Mouse (Mus musculus) left cerebral cortex, adult 6 months (tissue): ENCODE results near the gene Cyp4a30b. TPM values are rescaled to one million over a fixed set of nuclear protein-coding genes. Genes with fewer than 3 reads are reported as not detected.

ENCODE experiments used
- long read RNA-seq, 2 experiments: library from polyadenylated mRNA; unstranded; transcript quantifications; one replicate each; pipeline ENCODE4 v2.0.0; 2019 to 2020
- polyA plus RNA-seq: library from polyadenylated mRNA; unstranded; fragments of <200 nt; fragmentation: Nextera tagmentation; gene quantifications from 2 replicates; pipeline ENCODE4 v1.2.3, GENCODE M21; 2021

Cyp4a30b gene
- not detected in 2 replicates for polyA plus RNA-seq
- long read RNA-seq, experiment 1: 0 reads
- long read RNA-seq, experiment 2: 0 reads

GRCm38 (mm10) chr4:115452304-115452703 lies at the start of gene Cyp4a30b:
Gene Cyp4a30b, plus strand, starts transcription at chr4:115452604.

GRCm38 (mm10) chr4:115411324-115411723 lies 41.1 kb upstream of the Cyp4a30b start, which contains the start of gene Cyp4a12b:
Gene Cyp4a12b, plus strand, starts transcription at chr4:115411624.

GRCm38 (mm10) chr4:115496001-115496400 lies 43.6 kb downstream of the Cyp4a30b start, which contains the start of gene Cyp4a14:
Gene Cyp4a14, minus strand, starts transcription at chr4:115496142.

GRCm38 (mm10) chr4:115518000-115518399 lies 65.6 kb downstream of the Cyp4a30b start, which contains the start of gene Cyp4a10:
Gene Cyp4a10, plus strand, starts transcription at chr4:115518264.

Other genes with a start within 250 kb of the Cyp4a30b start
- not detected in 2 replicates for gene Cyp4a29, start 210.5 kb upstream of the Cyp4a30b start, polyA plus RNA-seq
- gene Cyp4a12a, start 153.6 kb upstream of the Cyp4a30b start, polyA plus RNA-seq: not detected in 2 replicates
- gene Cyp4a12b, start 41.0 kb upstream of the Cyp4a30b start, polyA plus RNA-seq: 0.16 and 0.29 TPM in 2 replicates
- gene Cyp4a14, start 43.5 kb downstream of the Cyp4a30b start, polyA plus RNA-seq: not detected in 2 replicates
- gene Cyp4a10, start 65.7 kb downstream of the Cyp4a30b start, polyA plus RNA-seq: not detected in 2 replicates
- not detected in 2 replicates for gene Cyp4a31, start 111.0 kb downstream of the Cyp4a30b start, polyA plus RNA-seq
- gene Cyp4a32, start 148.4 kb downstream of the Cyp4a30b start, polyA plus RNA-seq: not detected in 2 replicates
- gene Cyp4b1, start 195.1 kb downstream of the Cyp4a30b start, polyA plus RNA-seq: 0.56 and 0.89 TPM in 2 replicates